Comparison of ENCODE assay signal across 8 mouse cellular contexts in the genomic region with DNA sequence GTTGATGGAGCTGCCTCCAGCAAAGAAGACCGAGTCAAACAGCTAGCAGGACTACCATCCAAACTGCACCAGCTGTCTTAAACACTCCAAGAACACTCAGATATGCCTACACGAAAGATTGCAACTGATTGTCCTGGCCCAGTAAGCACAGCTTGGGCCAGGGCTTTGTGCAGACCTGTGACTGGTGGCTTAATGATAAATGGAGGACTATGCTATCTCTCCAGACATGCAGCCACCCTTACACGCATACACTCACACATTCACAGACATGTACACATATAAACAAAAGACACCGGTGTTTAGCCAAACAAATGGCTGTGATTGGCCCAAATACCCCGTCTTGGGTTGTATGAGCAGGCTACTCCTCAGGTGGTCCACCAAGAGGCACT. TPM values are rescaled to one million over a fixed set of nuclear protein-coding genes. Genes with fewer than 3 reads are reported as not detected.
DNase-seq lines count a peak whose midpoint lies in the region; ATAC-seq and TF ChIP-seq lines count a peak whose summit lies in the region.

No protein-coding gene starts in this region.

- DNase-seq in kidney, postnatal 0 days (ENCODE audit: low spot score), result no peak
- DNase-seq in kidney, postnatal 36 days, result no peak
- no peak for DNase-seq in embryonic facial prominence, embryonic 10.5 days (ENCODE audit: low spot score)
- DNase-seq in intestine, embryonic 14.5 days (ENCODE audit: low spot score), result no peak
- DNase-seq in cerebellum, postnatal 14 days, result no peak
- no peak for DNase-seq in thymus, postnatal 36 days
- DNase-seq in kidney, adult 8-10 months, result no peak

- 44% methylated on average over 5 of the region's 5 CpGs for WGBS in kidney, postnatal 0 days
- 47% methylated on average over 5 of the region's 5 CpGs for WGBS in embryonic facial prominence, embryonic 10.5 days
- 34% methylated on average over 5 of the region's 5 CpGs for WGBS in intestine, embryonic 14.5 days
- 43% methylated on average over 5 of the region's 5 CpGs for WGBS in midbrain, embryonic 16.5 days

- TF ChIP-seq CTCF in kidney, postnatal 0 days (IDR thresholded peaks at IDR 0.05; ENCODE audit: low read depth), result no peak

- peak overlapping the region; percentile 77 for H3K4me2 ChIP-seq in kidney, postnatal 0 days (ENCODE audit: low read length)
- peak overlapping the region; percentile 77 for H3K4me2 ChIP-seq in intestine, embryonic 14.5 days (ENCODE audit: low read length)
- peak overlapping the region; percentile 65 for H3K4me2 ChIP-seq in midbrain, embryonic 16.5 days (ENCODE audit: low read length)

- no peaks in the 10 kb centered on the region for H3K27me3 ChIP-seq in kidney, postnatal 0 days (ENCODE audit: insufficient read depth, low read length)
- H3K27me3 ChIP-seq in embryonic facial prominence, embryonic 10.5 days (replicated peaks; ENCODE audit: low read depth, poor library complexity, severe bottlenecking), result no peaks in the 10 kb centered on the region
- H3K27me3 ChIP-seq in intestine, embryonic 14.5 days (replicated peaks; ENCODE audit: control insufficient read depth, insufficient read depth, low read length), result no peaks in the 10 kb centered on the region
- H3K27me3 ChIP-seq in midbrain, embryonic 16.5 days (ENCODE audit: control insufficient read depth, insufficient read depth, low read depth, low read length), result no peaks in the 10 kb centered on the region

- peak overlapping the region; percentile 95 for H3K27ac ChIP-seq in kidney, postnatal 0 days
- peak overlapping the region; percentile 91 for H3K27ac ChIP-seq in embryonic facial prominence, embryonic 10.5 days (replicated peaks)
- peak overlapping the region; percentile 29; the same call in 1 of the 2 replicates for H3K27ac ChIP-seq in intestine, embryonic 14.5 days (ENCODE audit: low read depth)
- no peak overlapping the region for H3K27ac ChIP-seq in midbrain, embryonic 16.5 days (ENCODE audit: low read length)

- no peak; the same call in 1 of the 2 replicates for ATAC-seq in kidney, postnatal 0 days (replicated peaks; ENCODE audit: low FRiP score, low read depth)
- ATAC-seq in intestine, embryonic 14.5 days (replicated peaks; ENCODE audit: low FRiP score, low TSS enrichment, low read depth), result peak; percentile 24
- peak; percentile 16; the same call in 1 of the 2 replicates for ATAC-seq in midbrain, embryonic 16.5 days

- H3K9ac ChIP-seq in kidney, postnatal 0 days (ENCODE audit: low read depth, low read length), result peak overlapping the region; percentile 92; the same call in 1 of the 2 replicates
- H3K9ac ChIP-seq in intestine, embryonic 14.5 days (ENCODE audit: low read length), result peak overlapping the region; percentile 94
- H3K9ac ChIP-seq in midbrain, embryonic 16.5 days (ENCODE audit: low read depth, low read length), result peak overlapping the region; percentile 56

- H3K4me3 ChIP-seq in kidney, postnatal 0 days (replicated peaks; ENCODE audit: low read depth, low read length), result peak overlapping the region; percentile 93
- peak overlapping the region; percentile 99 for H3K4me3 ChIP-seq in embryonic facial prominence, embryonic 10.5 days
- peak overlapping the region; percentile 99 for H3K4me3 ChIP-seq in intestine, embryonic 14.5 days (ENCODE audit: low read depth, low read length)
- peak overlapping the region; percentile 61 for H3K4me3 ChIP-seq in midbrain, embryonic 16.5 days (ENCODE audit: low read depth, low read length)

- H3K9me3 ChIP-seq in kidney, postnatal 0 days (replicated peaks; ENCODE audit: low read length), result no peaks in the 10 kb centered on the region
- no peaks in the 10 kb centered on the region for H3K9me3 ChIP-seq in embryonic facial prominence, embryonic 10.5 days
- H3K9me3 ChIP-seq in intestine, embryonic 14.5 days (ENCODE audit: control insufficient read depth, low read length), result no peaks in the 10 kb centered on the region
- no peaks in the 10 kb centered on the region for H3K9me3 ChIP-seq in midbrain, embryonic 16.5 days (replicated peaks; ENCODE audit: control insufficient read depth, low read length, poor library complexity, severe bottlenecking)

- H3K4me1 ChIP-seq in kidney, postnatal 0 days (replicated peaks; ENCODE audit: insufficient read depth, low read length), result no peaks in the 10 kb centered on the region; the same call in 1 of the 2 replicates
- peaks cover 16% of the 10 kb centered on the region for H3K4me1 ChIP-seq in embryonic facial prominence, embryonic 10.5 days
- H3K4me1 ChIP-seq in intestine, embryonic 14.5 days (replicated peaks; ENCODE audit: control insufficient read depth, insufficient read depth, low read length), result peaks cover 9% of the 10 kb centered on the region
- H3K4me1 ChIP-seq in midbrain, embryonic 16.5 days (ENCODE audit: control insufficient read depth, insufficient read depth, low read length), result peaks cover 20% of the 10 kb centered on the region

- H3K36me3 ChIP-seq in kidney, postnatal 0 days (ENCODE audit: insufficient read depth, low read length), result peaks cover 4% of the 10 kb centered on the region
- peaks cover 20% of the 10 kb centered on the region for H3K36me3 ChIP-seq in embryonic facial prominence, embryonic 10.5 days (replicated peaks)
- H3K36me3 ChIP-seq in intestine, embryonic 14.5 days (ENCODE audit: control insufficient read depth, insufficient read depth, low read length), result peaks cover 24% of the 10 kb centered on the region
- peaks cover 8% of the 10 kb centered on the region; the same call in 1 of the 2 replicates for H3K36me3 ChIP-seq in midbrain, embryonic 16.5 days (ENCODE audit: control insufficient read depth, insufficient read depth, low read length)

RNA-seq across cellular contexts. Expression of a gene that starts 0.8 kb away (rescaled TPM):
- 30.9 and 36.2 TPM in 2 replicates for polyA plus RNA-seq in kidney, postnatal 0 days (2015; fragmentation: Nextera tagmentation; extraction: Ambion mirVana)
- polyA plus RNA-seq in embryonic facial prominence, embryonic 10.5 days (2016; fragmentation: Nextera tagmentation; extraction: Ambion mirVana), result 37.2 and 42.1 TPM in 2 replicates
- polyA plus RNA-seq in intestine, embryonic 14.5 days (2014; fragmentation: Nextera tagmentation; extraction: Ambion mirVana), result 38.6 and 40.8 TPM in 2 replicates
- polyA plus RNA-seq in midbrain, embryonic 16.5 days (2015; fragmentation: Nextera tagmentation; extraction: Ambion mirVana), result 29.1 and 29.7 TPM in 2 replicates

RNA-seq across cellular contexts. Expression of a gene that starts 25.5 kb away (rescaled TPM):
- polyA plus RNA-seq in kidney, postnatal 0 days (2015; fragmentation: Nextera tagmentation; extraction: Ambion mirVana), result 66.9 and 72.6 TPM in 2 replicates
- 96.7 and 101 TPM in 2 replicates for polyA plus RNA-seq in embryonic facial prominence, embryonic 10.5 days (2016; fragmentation: Nextera tagmentation; extraction: Ambion mirVana)
- 85.9 and 87.5 TPM in 2 replicates for polyA plus RNA-seq in intestine, embryonic 14.5 days (2014; fragmentation: Nextera tagmentation; extraction: Ambion mirVana)
- polyA plus RNA-seq in midbrain, embryonic 16.5 days (2015; fragmentation: Nextera tagmentation; extraction: Ambion mirVana), result 39.7 and 44.7 TPM in 2 replicates

RNA-seq across cellular contexts. Expression of a gene that starts 25.8 kb away (rescaled TPM):
- polyA plus RNA-seq in kidney, postnatal 0 days (2015; fragmentation: Nextera tagmentation; extraction: Ambion mirVana), result 55.2 and 58.6 TPM in 2 replicates
- polyA plus RNA-seq in embryonic facial prominence, embryonic 10.5 days (2016; fragmentation: Nextera tagmentation; extraction: Ambion mirVana), result 5.4 and 6.8 TPM in 2 replicates
- polyA plus RNA-seq in intestine, embryonic 14.5 days (2014; fragmentation: Nextera tagmentation; extraction: Ambion mirVana), result 7.3 and 8.3 TPM in 2 replicates
- polyA plus RNA-seq in midbrain, embryonic 16.5 days (2015; fragmentation: Nextera tagmentation; extraction: Ambion mirVana), result 13.9 and 14.7 TPM in 2 replicates

RNA-seq across cellular contexts. Expression of a gene that starts 41.6 kb away (rescaled TPM):
- 9.4 and 10.5 TPM in 2 replicates for polyA plus RNA-seq in kidney, postnatal 0 days (2015; fragmentation: Nextera tagmentation; extraction: Ambion mirVana)
- polyA plus RNA-seq in embryonic facial prominence, embryonic 10.5 days (2016; fragmentation: Nextera tagmentation; extraction: Ambion mirVana), result 1.1 and 1.2 TPM in 2 replicates
- polyA plus RNA-seq in intestine, embryonic 14.5 days (2014; fragmentation: Nextera tagmentation; extraction: Ambion mirVana), result 10.8 and 11.8 TPM in 2 replicates
- polyA plus RNA-seq in midbrain, embryonic 16.5 days (2015; fragmentation: Nextera tagmentation; extraction: Ambion mirVana), result 22.0 and 29.5 TPM in 2 replicates
